Mouse (Mus musculus) liver, embryonic 13.5 days (tissue): ENCODE results near the gene Crygd. TPM values are rescaled to one million over a fixed set of nuclear protein-coding genes. Genes with fewer than 3 reads are reported as not detected.

Source experiments
- ATAC-seq: fragments of 200-750 bp; cut with Nextera tagmentation; 2 replicates; pipeline ENCODE4 v1.8.0; 2017; ENCODE audit warnings: low read depth, mild to moderate bottlenecking, moderate number of reproducible peaks, moderate library complexity
- DNase-seq: peaks from one replicate; pipeline ENCODE4 v3.0.0; 2022
- H3K27ac ChIP-seq: fragments of 300-500 bp; sonication (generic); 2 replicates; pipeline ENCODE4 v1.5.1; 2015; ENCODE audit warnings: moderate library complexity, mild to moderate bottlenecking, inconsistent platforms
- H3K27me3 ChIP-seq: fragments of 300-500 bp; sonication (generic); 2 replicates; pipeline ENCODE4 v1.6.1; 2015; ENCODE audit warnings: mild to moderate bottlenecking, inconsistent platforms
- H3K36me3 ChIP-seq: fragments of 300-500 bp; sonication (generic); 2 replicates; pipeline ENCODE4 v1.6.1; 2015; ENCODE audit warnings: mild to moderate bottlenecking, inconsistent platforms
- H3K4me1 ChIP-seq: fragments of 300-500 bp; sonication (generic); replicated peaks from 2 replicates; pipeline ENCODE4 v1.6.1; 2015; ENCODE audit warnings: inconsistent platforms
- H3K4me2 ChIP-seq: fragments of 300-500 bp; sonication (generic); 2 replicates; pipeline ENCODE4 v1.6.1; 2015; ENCODE audit warnings: inconsistent platforms, mild to moderate bottlenecking, moderate library complexity
- H3K4me3 ChIP-seq: fragments of 300-500 bp; sonication (generic); replicated peaks from 2 replicates; pipeline ENCODE4 v1.5.1; 2015; ENCODE audit warnings: mild to moderate bottlenecking, inconsistent platforms
- H3K9ac ChIP-seq: fragments of 300-500 bp; sonication (generic); 2 replicates; pipeline ENCODE4 v1.6.1; 2015; ENCODE audit warnings: mild to moderate bottlenecking, inconsistent platforms
- H3K9me3 ChIP-seq: fragments of 300-500 bp; sonication (generic); replicated peaks from 2 replicates; pipeline ENCODE4 v1.6.1; 2016; ENCODE audit warnings: inconsistent platforms
- WGBS: fragments of 180-500 bp; shearing (Covaris S2); methylation state at CpG from one replicate; pipeline ENCODE4 v1.1.7; 2015; ENCODE audit not compliant: insufficient replicate concordance; 5-methylcytosine and 5-hydroxymethylcytosine counted together
- polyA plus RNA-seq: library from polyadenylated mRNA; unstranded; fragments of >200 nt; fragmentation: Nextera tagmentation; extraction: Ambion mirVana; gene quantifications from 2 replicates; pipeline ENCODE4 v1.2.1, GENCODE M21; 2015

The Crygd gene
- polyA plus RNA-seq, 1 experiment from 2014 or later: not detected

DNA sequence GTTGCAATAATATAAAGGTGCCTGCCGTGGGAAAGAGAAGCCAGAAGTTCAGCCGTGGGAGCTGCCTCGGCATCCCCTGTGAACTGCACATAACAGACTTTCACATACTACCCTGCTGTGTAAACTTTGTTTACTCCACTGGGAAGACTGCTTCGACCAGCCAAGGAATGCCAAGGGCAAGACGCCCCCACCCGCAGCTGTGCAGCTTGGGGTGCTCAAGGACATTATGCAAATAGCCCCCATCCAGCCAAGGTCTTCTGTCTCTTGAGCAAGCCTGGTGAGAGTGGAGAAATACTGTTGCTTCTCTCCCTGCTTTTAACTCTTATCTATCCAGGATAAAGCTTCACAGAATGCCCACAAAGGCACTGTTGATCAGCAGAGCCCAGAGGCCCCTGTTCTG is 22.4 kb downstream of the Crygd start:
- no peak overlapping the region for H3K4me3 ChIP-seq
- H3K4me1 ChIP-seq: no peaks in the 10 kb centered on the region
- no peak overlapping the region for H3K4me2 ChIP-seq
- ATAC-seq: no peak
- 65% methylated on average over 6 of the region's 6 CpGs for WGBS
- no peaks in the 10 kb centered on the region for H3K9me3 ChIP-seq
- no peak for DNase-seq
- H3K27me3 ChIP-seq: no peaks in the 10 kb centered on the region
- H3K36me3 ChIP-seq: no peaks in the 10 kb centered on the region
- no peak overlapping the region for H3K27ac ChIP-seq
- H3K9ac ChIP-seq: no peak overlapping the region

DNA sequence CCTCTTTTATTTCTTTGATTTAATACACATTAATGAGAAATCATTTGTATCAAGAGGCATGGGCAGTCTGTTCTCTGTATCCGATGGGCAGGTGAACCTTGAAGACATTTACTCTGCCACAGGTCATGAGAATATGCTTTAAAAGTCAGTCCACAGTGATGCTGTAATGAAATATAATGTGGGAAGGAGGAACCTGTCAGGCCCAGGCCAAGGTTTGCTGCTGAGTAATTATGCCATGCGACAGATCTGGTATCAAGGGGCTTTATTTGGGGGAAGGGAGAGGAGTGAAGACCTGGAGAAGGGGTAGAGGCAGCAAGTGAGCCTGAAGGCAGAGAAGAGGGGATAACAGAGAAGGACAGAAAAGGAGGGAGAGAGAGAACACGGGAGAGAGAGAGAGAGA is 23.6 kb downstream of the Crygd start:
- H3K9me3 ChIP-seq: no peaks in the 10 kb centered on the region
- no peak overlapping the region for H3K4me2 ChIP-seq
- 60% methylated on average over 3 of the region's 3 CpGs for WGBS
- H3K36me3 ChIP-seq: no peaks in the 10 kb centered on the region
- no peaks in the 10 kb centered on the region for H3K4me1 ChIP-seq
- no peak overlapping the region for H3K4me3 ChIP-seq
- no peak overlapping the region for H3K27ac ChIP-seq
- no peak overlapping the region for H3K9ac ChIP-seq
- DNase-seq (no peak), ATAC-seq (no peak)
- no peaks in the 10 kb centered on the region for H3K27me3 ChIP-seq

DNA sequence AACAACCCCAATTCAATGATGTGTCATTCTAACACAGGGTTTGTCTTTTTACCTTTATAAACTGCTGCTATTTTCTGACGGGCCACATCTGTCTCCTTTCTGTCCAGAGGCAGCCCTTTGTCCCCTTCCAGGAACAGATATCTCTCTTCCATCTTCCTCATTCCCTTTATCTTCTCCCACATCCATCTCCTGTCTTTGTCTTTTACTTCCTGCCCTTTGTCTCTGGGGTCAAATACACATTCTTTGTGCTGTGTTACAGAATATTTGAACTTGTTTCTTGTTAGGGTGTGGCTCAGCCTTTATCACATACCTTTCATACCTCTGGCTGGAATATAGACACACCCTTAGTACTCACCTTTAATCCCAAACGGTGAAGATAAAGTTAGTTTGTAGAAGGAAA is 25.7 kb downstream of the Crygd start:
- DNase-seq (no peak), ATAC-seq (no peak)
- H3K4me3 ChIP-seq: no peak overlapping the region
- 24% methylated on average over 2 of the region's 2 CpGs for WGBS
- H3K36me3 ChIP-seq: no peaks in the 10 kb centered on the region
- no peaks in the 10 kb centered on the region for H3K4me1 ChIP-seq
- no peak overlapping the region for H3K4me2 ChIP-seq
- no peaks in the 10 kb centered on the region for H3K9me3 ChIP-seq
- H3K27me3 ChIP-seq: no peaks in the 10 kb centered on the region
- no peak overlapping the region for H3K27ac ChIP-seq
- no peak overlapping the region for H3K9ac ChIP-seq

DNA sequence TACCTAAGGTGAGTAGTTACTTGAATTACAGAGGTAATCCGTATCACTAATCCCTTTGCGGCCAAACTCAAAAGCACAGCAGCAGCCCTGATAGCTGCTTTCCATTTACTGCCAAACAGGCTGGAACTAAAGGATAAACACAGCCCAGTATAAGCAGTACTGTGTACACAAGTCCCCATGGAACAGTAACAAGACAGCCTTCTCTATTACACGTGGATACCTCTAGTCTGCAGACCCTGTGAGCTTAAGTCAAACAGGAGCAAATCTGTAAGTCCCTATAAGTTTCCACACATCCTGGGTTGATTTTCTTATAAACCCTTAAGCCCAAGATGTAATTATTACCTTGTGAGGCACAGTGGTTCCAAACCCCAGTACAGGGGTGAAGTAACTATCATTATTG is 27.7 kb downstream of the Crygd start:
- H3K27ac ChIP-seq: no peak overlapping the region
- WGBS: 43% methylated on average over 3 of the region's 3 CpGs
- no peak for ATAC-seq
- H3K4me1 ChIP-seq: no peaks in the 10 kb centered on the region
- no peak overlapping the region for H3K4me3 ChIP-seq
- no peak for DNase-seq
- H3K9ac ChIP-seq: no peak overlapping the region
- H3K36me3 ChIP-seq: no peaks in the 10 kb centered on the region
- no peaks in the 10 kb centered on the region for H3K9me3 ChIP-seq
- no peaks in the 10 kb centered on the region for H3K27me3 ChIP-seq
- H3K4me2 ChIP-seq: no peak overlapping the region

DNA sequence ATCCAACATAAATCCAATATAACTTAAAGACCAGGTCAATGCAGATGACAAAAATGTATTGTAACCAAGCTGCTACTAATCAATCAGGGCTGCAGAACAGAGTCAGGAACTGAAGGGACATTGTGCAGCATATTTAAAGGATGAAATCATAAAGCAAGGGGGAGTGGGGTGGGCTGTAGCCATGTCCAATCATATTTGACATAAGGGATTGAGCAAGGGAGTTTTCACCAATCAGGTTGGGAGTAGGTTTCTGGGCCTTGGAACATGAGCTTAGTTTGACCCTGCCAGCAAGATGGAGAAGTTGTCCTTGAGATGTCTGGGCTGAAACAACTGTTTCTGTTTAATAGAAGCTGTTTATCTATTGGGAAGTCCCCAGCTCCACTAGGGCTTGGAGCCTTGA is 30.6 kb downstream of the Crygd start, which contains the start of gene Akr1cl:
TSS of gene Akr1cl (minus strand) at position 119 of the 400 bp plus-strand sequence.
- H3K4me3 ChIP-seq: no peak within 1 kb of the TSS

DNA sequence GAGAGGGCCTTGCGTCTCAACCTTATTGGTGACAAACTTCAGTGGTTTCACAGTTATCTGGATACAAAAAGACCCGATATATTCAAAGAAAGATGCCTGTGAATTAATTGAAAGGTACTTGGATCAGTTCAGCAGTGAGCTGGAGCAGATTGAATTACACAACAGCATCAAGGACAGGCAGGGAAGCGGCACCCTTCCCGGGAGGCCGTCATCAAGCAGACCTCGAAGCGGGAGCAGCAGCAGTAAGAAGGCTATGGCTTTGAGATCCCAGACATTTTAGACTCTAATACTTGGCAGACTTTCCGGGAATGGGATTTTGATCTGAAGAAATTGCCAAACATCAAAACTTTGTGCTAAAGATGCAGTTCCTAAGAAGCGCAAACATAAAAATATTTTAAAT is 35.0 kb downstream of the Crygd start:
- Histone ChIP-seq H3K36me3 (no peaks in the 10 kb centered on the region), H3K4me2 (no peak overlapping the region), H3K27ac (no peak overlapping the region), H3K9me3 (no peaks in the 10 kb centered on the region), H3K4me3 (no peak overlapping the region), H3K9ac (no peak overlapping the region), H3K4me1 (no peaks in the 10 kb centered on the region), H3K27me3 (no peaks in the 10 kb centered on the region)
- ATAC-seq (no peak), DNase-seq (no peak)
- WGBS: 75% methylated on average over 9 of the region's 9 CpGs

More for the DNA sequence above, 30.6 kb downstream of the Crygd start, which contains the start of gene Akr1cl:
- no peak within 1 kb of the TSS for H3K4me2 ChIP-seq
- ATAC-seq (no peak), DNase-seq (no peak)
- no peaks in the 10 kb centered on the region for H3K36me3 ChIP-seq
- no peaks in the 10 kb centered on the region for H3K27me3 ChIP-seq
- H3K27ac ChIP-seq: no peak within 1 kb of the TSS
- H3K9me3 ChIP-seq: no peaks in the 10 kb centered on the region
- no peak within 1 kb of the TSS for H3K9ac ChIP-seq
- no peaks in the 10 kb centered on the region for H3K4me1 ChIP-seq

DNA sequence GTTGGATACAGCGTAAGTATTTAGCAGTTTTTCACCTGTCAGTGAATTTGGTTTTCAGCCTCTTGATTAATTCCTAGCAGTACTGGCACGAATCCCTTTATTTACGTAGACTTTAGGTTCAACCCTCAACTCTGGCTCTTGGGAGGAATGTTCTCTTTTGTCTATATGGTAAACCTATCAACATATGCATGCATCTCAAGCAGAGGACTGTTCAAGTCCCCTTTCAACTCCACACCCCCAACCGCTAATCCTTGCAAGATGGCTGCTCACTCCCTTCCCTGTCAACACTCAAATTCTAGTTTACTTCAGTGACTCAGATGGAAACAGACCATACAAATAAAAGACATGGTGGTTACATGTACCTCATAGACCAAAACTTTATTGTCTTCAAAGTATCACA is 50.5 kb downstream of the Crygd start:
- H3K4me2 ChIP-seq: no peak overlapping the region
- no peaks in the 10 kb centered on the region for H3K9me3 ChIP-seq
- H3K27me3 ChIP-seq: no peaks in the 10 kb centered on the region
- H3K36me3 ChIP-seq: no peaks in the 10 kb centered on the region
- H3K27ac ChIP-seq: no peak overlapping the region
- H3K4me3 ChIP-seq: no peak overlapping the region
- no peaks in the 10 kb centered on the region for H3K4me1 ChIP-seq
- ATAC-seq (no peak), DNase-seq (no peak)
- no peak overlapping the region for H3K9ac ChIP-seq
- 77% methylated on average over 4 of the region's 4 CpGs for WGBS

Other genes starting within 250 kb of the Crygd start
- 2.0 and 2.1 TPM in 2 replicates for gene Plekhm3, start 106.6 kb downstream of the Crygd start, polyA plus RNA-seq
- gene Akr1cl, start 30.7 kb downstream of the Crygd start, polyA plus RNA-seq: not detected in 2 replicates
- not detected in 2 replicates for gene Cryge, start 12.3 kb downstream of the Crygd start, polyA plus RNA-seq
- not detected in 2 replicates for gene Crygc, start 10.2 kb upstream of the Crygd start, polyA plus RNA-seq
- gene Crygb, start 18.8 kb upstream of the Crygd start, polyA plus RNA-seq: not detected in 2 replicates
- gene Cryga, start 39.9 kb upstream of the Crygd start, polyA plus RNA-seq: not detected in 2 replicates
- gene Gm28845, start 56.1 kb upstream of the Crygd start, polyA plus RNA-seq: not detected in 2 replicates
- 0.29 and 0.45 TPM in 2 replicates for gene D630023F18Rik, start 59.8 kb upstream of the Crygd start, polyA plus RNA-seq
- gene Idh1, start 123.0 kb upstream of the Crygd start, polyA plus RNA-seq: 83.9 and 100 TPM in 2 replicates
- gene Pikfyve, start 123.2 kb upstream of the Crygd start, polyA plus RNA-seq: 4.1 and 6.1 TPM in 2 replicates
- gene Pth2r, start 218.6 kb upstream of the Crygd start, polyA plus RNA-seq: not detected in 2 replicates